Mouse (Mus musculus) MEL (cell line): ENCODE data around the gene Gm20388. TPM values are rescaled to one million over a fixed set of nuclear protein-coding genes. Genes with fewer than 3 reads are reported as not detected.
"Not testable (repeated sequence)": the region's sequence is repeated elsewhere in the genome, so short reads cannot be mapped to it uniquely, and the experiment has no call there.

ENCODE experiments used
- DNase-seq: peaks from one replicate; pipeline ENCODE4 v3.0.0; 2011; ENCODE audit warnings: low read depth, low spot score
- H3K27ac ChIP-seq: 2 replicates; pipeline ENCODE4 v1.5.1; 2012; ENCODE audit warnings: low read depth, mild to moderate bottlenecking, control low read depth, low read length, moderate library complexity; ENCODE audit not compliant: control insufficient read depth
- H3K27me3 ChIP-seq, 2 experiments: fragments of 150-350 bp in 1 of 2; sonication (generic) in 1 of 2; 2 replicates each; pipeline ENCODE4 v1.6.1; 2012; ENCODE audit warnings: low read length in 2 of 2, mild to moderate bottlenecking in 2 of 2, improper control_type of control experiment in 1 of 2, moderate library complexity in 1 of 2; ENCODE audit not compliant: insufficient read depth in 2 of 2, control insufficient read depth in 1 of 2
- H3K36me3 ChIP-seq, 2 experiments: 2 replicates each; pipeline ENCODE4 v1.6.1; 2012 to 2014; ENCODE audit warnings: low read length in 2 of 2, improper control_type of control experiment in 1 of 2, inconsistent platforms in 1 of 2, mild to moderate bottlenecking in 1 of 2; ENCODE audit not compliant: insufficient read depth in 2 of 2, control insufficient read depth in 1 of 2
- H3K4me1 ChIP-seq, 2 experiments: fragments of 150-350 bp in 1 of 2; sonication (generic) in 1 of 2; 2 replicates each; pipeline ENCODE4 v1.6.1; 2012; ENCODE audit warnings: low read length in 2 of 2, improper control_type of control experiment in 1 of 2, mild to moderate bottlenecking in 1 of 2; ENCODE audit not compliant: insufficient read depth in 2 of 2, control insufficient read depth in 1 of 2
- H3K4me3 ChIP-seq, 2 experiments: fragments of 150-350 bp in 1 of 2; sonication (generic) in 1 of 2; 2 replicates each; pipeline ENCODE4 v1.5.1; 2012; ENCODE audit warnings: low read depth in 2 of 2, low read length in 2 of 2, mild to moderate bottlenecking in 2 of 2, moderate library complexity in 2 of 2, control low read depth in 1 of 2, improper control_type of control experiment in 1 of 2; ENCODE audit not compliant: control insufficient read depth in 1 of 2, insufficient read depth in 1 of 2
- H3K79me2 ChIP-seq: 2 replicates; pipeline ENCODE4 v1.6.1; 2012; ENCODE audit warnings: mild to moderate bottlenecking, low read length, moderate library complexity; ENCODE audit not compliant: control insufficient read depth, poor library complexity, insufficient read depth
- H3K9ac ChIP-seq: 2 replicates; pipeline ENCODE4 v1.6.1; 2012; ENCODE audit warnings: low read depth, mild to moderate bottlenecking, control low read depth, low read length, moderate library complexity; ENCODE audit not compliant: control insufficient read depth, poor library complexity, severe bottlenecking
- H3K9me3 ChIP-seq: fragments of 150-350 bp; sonication (generic); replicated peaks from 2 replicates; pipeline ENCODE4 v1.6.1; 2012; ENCODE audit warnings: mild to moderate bottlenecking, low read length, improper control_type of control experiment, moderate library complexity; ENCODE audit not compliant: insufficient read depth
- CHD1 ChIP-seq: IDR thresholded peaks from 2 replicates; pipeline ENCODE4 v1.6.1; 2012; ENCODE audit warnings: low read depth, mild to moderate bottlenecking, inconsistent platforms, low read length, improper control_type of control experiment
- CHD2 ChIP-seq: IDR thresholded peaks from 2 replicates; pipeline ENCODE4 v1.6.1; 2011; ENCODE audit warnings: low read length, improper control_type of control experiment
- CTCF ChIP-seq, 3 experiments: IDR thresholded peaks in 2 of 3; conservative IDR thresholded peaks in 1 of 3; 2 replicates each; pipeline ENCODE4 v1.5.1; 2011 to 2012; ENCODE audit warnings: low read length in 3 of 3, low read depth in 2 of 3, mild to moderate bottlenecking in 2 of 3, improper control_type of control experiment in 1 of 3, inconsistent platforms in 1 of 3, mixed read lengths in 1 of 3, moderate library complexity in 1 of 3; ENCODE audit not compliant: control insufficient read depth in 1 of 3, insufficient read depth in 1 of 3, poor library complexity in 1 of 3, severe bottlenecking in 1 of 3
- E2F4 ChIP-seq: IDR thresholded peaks from 2 replicates; pipeline ENCODE4 v1.6.1; 2011; ENCODE audit warnings: low read depth, low read length, improper control_type of control experiment, borderline replicate concordance
- ELF1 ChIP-seq: IDR thresholded peaks from 2 replicates; pipeline ENCODE4 v1.6.1; 2014; ENCODE audit warnings: low read depth, mild to moderate bottlenecking, inconsistent platforms, low read length, improper control_type of control experiment, moderate library complexity
- EP300 ChIP-seq, 2 experiments: IDR thresholded peaks; 2 replicates each; pipeline ENCODE4 v1.6.1; 2011; ENCODE audit warnings: improper control_type of control experiment in 2 of 2, low read length in 2 of 2, low read depth in 1 of 2, mild to moderate bottlenecking in 1 of 2
- ETS1 ChIP-seq: IDR thresholded peaks from 2 replicates; pipeline ENCODE4 v1.6.1; 2012; ENCODE audit warnings: low read depth, mild to moderate bottlenecking, inconsistent platforms, low read length, improper control_type of control experiment, moderate library complexity
- GATA1 ChIP-seq: IDR thresholded peaks from 2 replicates; pipeline ENCODE4 v1.6.1; 2011; ENCODE audit warnings: low read depth, low read length, improper control_type of control experiment
- JUND ChIP-seq: IDR thresholded peaks from 2 replicates; pipeline ENCODE4 v1.6.1; 2011; ENCODE audit warnings: low read depth, mild to moderate bottlenecking, improper control_type of control experiment, low read length
- KAT2A ChIP-seq: conservative IDR thresholded peaks from 2 replicates; pipeline ENCODE4 v1.6.1; 2012; ENCODE audit warnings: low read depth, low read length, improper control_type of control experiment, inconsistent platforms
- MEF2A ChIP-seq: IDR thresholded peaks from 2 replicates; pipeline ENCODE4 v1.6.1; 2014; ENCODE audit warnings: low read depth, mild to moderate bottlenecking, inconsistent platforms, low read length, improper control_type of control experiment; ENCODE audit not compliant: poor library complexity, insufficient replicate concordance, severe bottlenecking; ENCODE audit errors: extremely low read depth
- MYB ChIP-seq: IDR thresholded peaks from 2 replicates; pipeline ENCODE4 v1.6.1; 2011; ENCODE audit warnings: mild to moderate bottlenecking, low read depth, low read length, improper control_type of control experiment
- NRF1 ChIP-seq: IDR thresholded peaks from 2 replicates; pipeline ENCODE4 v1.6.1; 2014; ENCODE audit warnings: low read depth, mild to moderate bottlenecking, inconsistent platforms, low read length, improper control_type of control experiment, moderate library complexity; ENCODE audit not compliant: poor library complexity, insufficient read depth, severe bottlenecking
- POLR2A ChIP-seq, 2 experiments: IDR thresholded peaks; 2 replicates each; pipeline ENCODE4 v1.6.1; 2011 to 2012; ENCODE audit warnings: low read length in 2 of 2, mild to moderate bottlenecking in 2 of 2, control low read depth in 1 of 2, improper control_type of control experiment in 1 of 2, low read depth in 1 of 2, moderate library complexity in 1 of 2; ENCODE audit not compliant: control insufficient read depth in 1 of 2, insufficient read depth in 1 of 2, poor library complexity in 1 of 2
- POLR2AphosphoS2 ChIP-seq: IDR thresholded peaks from 2 replicates; pipeline ENCODE4 v1.6.1; 2011; ENCODE audit warnings: low read length, improper control_type of control experiment
- RAD21 ChIP-seq: IDR thresholded peaks from 2 replicates; pipeline ENCODE4 v1.6.1; 2011; ENCODE audit warnings: mild to moderate bottlenecking, low read depth, low read length, improper control_type of control experiment
- RCOR1 ChIP-seq: IDR thresholded peaks from 2 replicates; pipeline ENCODE4 v1.6.1; 2012; ENCODE audit warnings: low read depth, mild to moderate bottlenecking, inconsistent platforms, low read length, improper control_type of control experiment
- SIN3A ChIP-seq: IDR thresholded peaks from 2 replicates; pipeline ENCODE4 v1.6.1; 2012; ENCODE audit warnings: low read length, improper control_type of control experiment, inconsistent platforms
- TAL1 ChIP-seq: IDR thresholded peaks from 2 replicates; pipeline ENCODE4 v1.6.1; 2012; ENCODE audit warnings: mild to moderate bottlenecking, inconsistent platforms, low read length, moderate library complexity, mixed read lengths
- TBP ChIP-seq: IDR thresholded peaks from 2 replicates; pipeline ENCODE4 v1.8.0; 2011; ENCODE audit warnings: low read depth, low read length, improper control_type of control experiment
- TCF12 ChIP-seq: IDR thresholded peaks from 2 replicates; pipeline ENCODE4 v1.6.1; 2014; ENCODE audit warnings: low read depth, mild to moderate bottlenecking, inconsistent platforms, low read length, improper control_type of control experiment, moderate library complexity
- UBTF ChIP-seq: IDR thresholded peaks from 2 replicates; pipeline ENCODE4 v1.6.1; 2012; ENCODE audit warnings: low read depth, mild to moderate bottlenecking, inconsistent platforms, low read length, improper control_type of control experiment, moderate library complexity, borderline replicate concordance; ENCODE audit not compliant: insufficient read depth
- USF1 ChIP-seq: IDR thresholded peaks from 2 replicates; pipeline ENCODE4 v1.6.1; 2014; ENCODE audit warnings: low read depth, mild to moderate bottlenecking, inconsistent platforms, low read length, improper control_type of control experiment, moderate library complexity
- ZC3H11A ChIP-seq: IDR thresholded peaks from 2 replicates; pipeline ENCODE4 v1.6.1; 2012; ENCODE audit warnings: low read depth, mild to moderate bottlenecking, inconsistent platforms, low read length, improper control_type of control experiment
- ZKSCAN1 ChIP-seq: IDR thresholded peaks from 2 replicates; pipeline ENCODE4 v1.6.1; 2012; ENCODE audit warnings: low read depth, mild to moderate bottlenecking, inconsistent platforms, low read length, improper control_type of control experiment, moderate library complexity
- ZMIZ1 ChIP-seq: IDR thresholded peaks from 2 replicates; pipeline ENCODE4 v1.6.1; 2012; ENCODE audit warnings: low read depth, mild to moderate bottlenecking, inconsistent platforms, low read length, improper control_type of control experiment, moderate library complexity
- ZNF384 ChIP-seq: IDR thresholded peaks from 2 replicates; pipeline ENCODE4 v1.6.1; 2012; ENCODE audit warnings: low read depth, mild to moderate bottlenecking, inconsistent platforms, low read length, improper control_type of control experiment
- polyA plus RNA-seq, 2 experiments: library from polyadenylated mRNA; stranded (reverse) in 1 of 2; unstranded in 1 of 2; fragments of >175 nt in 1 of 2; fragments of >200 nt in 1 of 2; gene quantifications; 2 replicates each; pipeline versions ENCODE4 v1.2.1 to v1.2.4; 2012; ENCODE audit warnings: low replicate concordance in 2 of 2, low read depth in 1 of 2; ENCODE audit not compliant: insufficient read length in 2 of 2, insufficient read depth in 1 of 2, missing spikeins in 1 of 2
- total RNA-seq: library from RNA; depleted of rRNA; stranded (reverse); fragments of 300-350 nt; gene quantifications from 2 replicates; pipeline ENCODE4 v1.2.3, GENCODE M21; 2012

Gm20388 gene
- total and polyA plus RNA-seq, 3 experiments = 11.1 to 17.8 TPM; not detected in 1

GRCm38 (mm10) chr8:123224278-123225266, 3313.9 kb downstream of the Gm20388 start, which contains the start of gene Cdk10 (continued):
- TF ChIP-seq RAD21 = no peak
- TF ChIP-seq CHD1 = no peak
- peak; percentile 71; the same call in 1 of the 2 replicates for TF ChIP-seq KAT2A
- TF ChIP-seq CHD2 = no peak
- TF ChIP-seq TBP = peak; percentile 92
- TF ChIP-seq TAL1 = no peak
- TF ChIP-seq POLR2A (IDR thresholded peaks at IDR 0.05; ENCODE audit: control insufficient read depth in 1 of 2, insufficient read depth in 1 of 2, low read depth in 1 of 2, low read length in 2 of 2, poor library complexity in 1 of 2) = peak; percentile 83 to 99
- TF ChIP-seq ZMIZ1 = peak; percentile 96
- TF ChIP-seq ZKSCAN1 = no peak
- peak; percentile 76 for TF ChIP-seq TCF12
- no peak for TF ChIP-seq GATA1
- peak; percentile 94 for TF ChIP-seq NRF1
- no peak for TF ChIP-seq ZNF384
- peak; percentile 90 for TF ChIP-seq ELF1

- Histone ChIP-seq H3K36me3 (peaks cover 0 to 4% of the 10 kb centered on the region in 2 experiments; a peak in 3 of 4 replicates), H3K4me3 (no peak overlapping the region), H3K4me1 (no peaks in the 10 kb centered on the region; a peak in 1 of 4 replicates), H3K9me3 (no peaks in the 10 kb centered on the region), H3K9ac (no peak overlapping the region), H3K27ac (no peak overlapping the region), H3K79me2 (peaks cover 6% of the 10 kb centered on the region; the same call in 1 of the 2 replicates), H3K27me3 (no peaks in the 10 kb centered on the region)
- DNase-seq = no peak
- TF ChIP-seq ELF1 (no peak), POLR2AphosphoS2 (no peak), TAL1 (no peak), MEF2A (no peak), CTCF (IDR thresholded peaks at IDR 0.05 in 2 of 3, conservative IDR thresholded peaks at IDR 0.05 in 1 of 3; ENCODE audit: control insufficient read depth in 1 of 3, insufficient read depth in 1 of 3, low read depth in 2 of 3, low read length in 3 of 3, poor library complexity in 1 of 3, severe bottlenecking in 1 of 3) (no peak), E2F4 (no peak), MYB (no peak), EP300 (IDR thresholded peaks at IDR 0.05; ENCODE audit: low read depth in 1 of 2, low read length in 2 of 2) (no peak), CHD1 (no peak), RAD21 (no peak), ZC3H11A (no peak), JUND (no peak), UBTF (no peak), TBP (no peak), RCOR1 (no peak), SIN3A (no peak), ETS1 (no peak), USF1 (no peak)
Observed at GRCm38 (mm10) chr8:123228416-123228815, 3317.8 kb downstream of the Gm20388 start.

GRCm38 (mm10) chr8:123230326-123230725, 3319.7 kb downstream of the Gm20388 start:
- H3K9ac ChIP-seq, H3K27me3 ChIP-seq, H3K27ac ChIP-seq, H3K4me3 ChIP-seq, H3K36me3 ChIP-seq, H3K4me1 ChIP-seq, H3K79me2 ChIP-seq, DNase-seq, H3K9me3 ChIP-seq: not testable (repeated sequence)
